Mouse (Mus musculus) liver, embryonic 15.5 days (tissue): ENCODE data around the gene S100a8. TPM values are rescaled to one million over a fixed set of nuclear protein-coding genes. Genes with fewer than 3 reads are reported as not detected.

Experiments used
- ATAC-seq: fragments of 200-750 bp; cut with Nextera tagmentation; 2 replicates; pipeline ENCODE4 v1.8.0; 2017; ENCODE audit warnings: moderate number of reproducible peaks, mild to moderate bottlenecking, moderate library complexity; ENCODE audit not compliant: insufficient read depth
- H3K27ac ChIP-seq: fragments of 300-500 bp; sonication (generic); replicated peaks from 2 replicates; pipeline ENCODE4 v1.5.1; 2015; ENCODE audit warnings: mild to moderate bottlenecking, inconsistent platforms
- H3K27me3 ChIP-seq: fragments of 300-500 bp; sonication (generic); 2 replicates; pipeline ENCODE4 v1.6.1; 2015; ENCODE audit warnings: mild to moderate bottlenecking, inconsistent platforms
- H3K36me3 ChIP-seq: fragments of 300-500 bp; sonication (generic); replicated peaks from 2 replicates; pipeline ENCODE4 v1.6.1; 2015; ENCODE audit warnings: moderate library complexity, mild to moderate bottlenecking, inconsistent platforms
- H3K4me1 ChIP-seq: fragments of 300-500 bp; sonication (generic); replicated peaks from 2 replicates; pipeline ENCODE4 v1.6.1; 2015; ENCODE audit warnings: inconsistent platforms
- H3K4me2 ChIP-seq: fragments of 300-500 bp; sonication (generic); 2 replicates; pipeline ENCODE4 v1.6.1; 2015; ENCODE audit warnings: moderate library complexity, mild to moderate bottlenecking, inconsistent platforms
- H3K4me3 ChIP-seq: fragments of 300-500 bp; sonication (generic); replicated peaks from 2 replicates; pipeline ENCODE4 v1.5.1; 2015; ENCODE audit warnings: mild to moderate bottlenecking, inconsistent platforms
- H3K9ac ChIP-seq: fragments of 300-500 bp; sonication (generic); 2 replicates; pipeline ENCODE4 v1.6.1; 2015; ENCODE audit warnings: moderate library complexity, mild to moderate bottlenecking, inconsistent platforms
- H3K9me3 ChIP-seq: fragments of 300-500 bp; sonication (generic); replicated peaks from 2 replicates; pipeline ENCODE4 v1.6.1; 2016; ENCODE audit warnings: inconsistent platforms
- WGBS: fragments of 180-500 bp; shearing (Covaris S2); methylation state at CpG from one replicate; pipeline ENCODE4 v1.1.7; 2015; ENCODE audit warnings: mixed read lengths; ENCODE audit not compliant: insufficient replicate concordance; 5-methylcytosine and 5-hydroxymethylcytosine counted together
- polyA plus RNA-seq: library from polyadenylated mRNA; unstranded; fragments of >200 nt; fragmentation: Nextera tagmentation; extraction: Ambion mirVana; gene quantifications from 2 replicates; pipeline ENCODE4 v1.2.1, GENCODE M21; 2015

The S100a8 gene
- polyA plus RNA-seq = 1,899 and 2,323 TPM in 2 replicates

GRCm38 (mm10) chr3:90668846-90669245 lies at the start of gene S100a8:
TSS of gene S100a8 (plus strand) at chr3:90668978.
- peak within 1 kb of the TSS; percentile 20 for H3K4me3 ChIP-seq
- 41% methylated on average over 8 of the region's 8 CpGs for WGBS
- H3K9ac ChIP-seq = no peak within 1 kb of the TSS
- no peaks in the 10 kb centered on the region for H3K9me3 ChIP-seq
- peak; percentile 37; the same call in 1 of the 2 replicates for ATAC-seq
- H3K36me3 ChIP-seq = no peaks in the 10 kb centered on the region
- no peak within 1 kb of the TSS for H3K4me2 ChIP-seq
- no peaks in the 10 kb centered on the region for H3K27me3 ChIP-seq
- no peaks in the 10 kb centered on the region for H3K4me1 ChIP-seq
- H3K27ac ChIP-seq = no peak within 1 kb of the TSS

GRCm38 (mm10) chr3:90621552-90621951 lies 47.2 kb upstream of the S100a8 start:
- Histone ChIP-seq H3K27me3 (no peaks in the 10 kb centered on the region), H3K9me3 (no peaks in the 10 kb centered on the region), H3K4me1 (no peaks in the 10 kb centered on the region), H3K27ac (no peak overlapping the region), H3K4me3 (no peak overlapping the region), H3K9ac (no peak overlapping the region), H3K36me3 (no peaks in the 10 kb centered on the region), H3K4me2 (no peak overlapping the region)
- no peak for ATAC-seq
- WGBS = 35% methylated on average over 7 of the region's 7 CpGs

- Histone ChIP-seq H3K4me1 (peaks cover 3% of the 10 kb centered on the region; the same call in 1 of the 2 replicates), H3K27me3 (no peaks in the 10 kb centered on the region), H3K36me3 (no peaks in the 10 kb centered on the region), H3K9me3 (no peaks in the 10 kb centered on the region), H3K4me2 (no peak overlapping the region), H3K4me3 (no peak overlapping the region), H3K9ac (no peak overlapping the region), H3K27ac (no peak overlapping the region)
- WGBS = 47% methylated on average over 2 of the region's 2 CpGs
- no peak for ATAC-seq
Measured at GRCm38 (mm10) chr3:90623435-90624071, 45.2 kb upstream of the S100a8 start.

- Histone ChIP-seq H3K27ac (no peak overlapping the region), H3K36me3 (no peaks in the 10 kb centered on the region), H3K4me1 (peaks cover 3% of the 10 kb centered on the region; the same call in 1 of the 2 replicates), H3K27me3 (no peaks in the 10 kb centered on the region), H3K4me2 (no peak overlapping the region), H3K9me3 (no peaks in the 10 kb centered on the region), H3K4me3 (no peak overlapping the region), H3K9ac (no peak overlapping the region)
- WGBS = 63% methylated on average over 5 of the region's 5 CpGs
- ATAC-seq = no peak
Measured at GRCm38 (mm10) chr3:90625496-90625895, 43.3 kb upstream of the S100a8 start.

GRCm38 (mm10) chr3:90626266-90627021 lies 42.3 kb upstream of the S100a8 start:
- Histone ChIP-seq H3K4me2 (no peak overlapping the region), H3K4me3 (no peak overlapping the region), H3K9ac (no peak overlapping the region), H3K4me1 (peaks cover 3% of the 10 kb centered on the region; the same call in 1 of the 2 replicates), H3K36me3 (no peaks in the 10 kb centered on the region), H3K9me3 (no peaks in the 10 kb centered on the region), H3K27me3 (no peaks in the 10 kb centered on the region), H3K27ac (no peak overlapping the region)
- WGBS = 50% methylated on average over 9 of the region's 9 CpGs
- ATAC-seq = no peak

GRCm38 (mm10) chr3:90627366-90627765 lies 41.4 kb upstream of the S100a8 start:
- H3K9ac ChIP-seq = no peak overlapping the region
- H3K36me3 ChIP-seq = no peaks in the 10 kb centered on the region
- H3K27ac ChIP-seq = no peak overlapping the region
- no peak for ATAC-seq
- WGBS = 61% methylated on average over 5 of the region's 5 CpGs
- peaks cover 3% of the 10 kb centered on the region; the same call in 1 of the 2 replicates for H3K4me1 ChIP-seq
- H3K4me2 ChIP-seq = no peak overlapping the region
- H3K27me3 ChIP-seq = no peaks in the 10 kb centered on the region
- no peaks in the 10 kb centered on the region for H3K9me3 ChIP-seq
- no peak overlapping the region for H3K4me3 ChIP-seq

- no peak overlapping the region for H3K9ac ChIP-seq
Measured at GRCm38 (mm10) chr3:90627807-90628206, 41.0 kb upstream of the S100a8 start.

GRCm38 (mm10) chr3:90629298-90629697 lies 39.5 kb upstream of the S100a8 start:
- H3K4me2 ChIP-seq = no peak overlapping the region
- no peak overlapping the region for H3K27ac ChIP-seq
- H3K9ac ChIP-seq = no peak overlapping the region
- peaks cover 3% of the 10 kb centered on the region; the same call in 1 of the 2 replicates for H3K4me1 ChIP-seq
- no peaks in the 10 kb centered on the region for H3K27me3 ChIP-seq
- WGBS = 56% methylated on average over 2 of the region's 2 CpGs
- H3K9me3 ChIP-seq = no peaks in the 10 kb centered on the region
- no peaks in the 10 kb centered on the region for H3K36me3 ChIP-seq
- ATAC-seq = no peak
- no peak overlapping the region for H3K4me3 ChIP-seq

More at GRCm38 (mm10) chr3:90627807-90628206, 41.0 kb upstream of the S100a8 start:
- H3K27ac ChIP-seq = no peak overlapping the region
- 45% methylated on average over 4 of the region's 4 CpGs for WGBS
- H3K4me3 ChIP-seq = no peak overlapping the region
- ATAC-seq = no peak
- H3K27me3 ChIP-seq = no peaks in the 10 kb centered on the region
- H3K9me3 ChIP-seq = no peaks in the 10 kb centered on the region
- H3K4me1 ChIP-seq = peaks cover 3% of the 10 kb centered on the region; the same call in 1 of the 2 replicates
- H3K36me3 ChIP-seq = no peaks in the 10 kb centered on the region
- no peak overlapping the region for H3K4me2 ChIP-seq

GRCm38 (mm10) chr3:90631984-90632383 lies 36.8 kb upstream of the S100a8 start:
- no peak overlapping the region for H3K4me2 ChIP-seq
- no peaks in the 10 kb centered on the region for H3K36me3 ChIP-seq
- no peak overlapping the region for H3K27ac ChIP-seq
- H3K27me3 ChIP-seq = no peaks in the 10 kb centered on the region
- no peak overlapping the region for H3K9ac ChIP-seq
- peaks cover 3% of the 10 kb centered on the region; the same call in 1 of the 2 replicates for H3K4me1 ChIP-seq
- H3K9me3 ChIP-seq = no peaks in the 10 kb centered on the region
- no peak for ATAC-seq
- WGBS = 46% methylated on average over 2 of the region's 2 CpGs
- no peak overlapping the region for H3K4me3 ChIP-seq

- H3K36me3 ChIP-seq = no peaks in the 10 kb centered on the region
- ATAC-seq = no peak
- H3K9ac ChIP-seq = no peak overlapping the region
- no peaks in the 10 kb centered on the region for H3K4me1 ChIP-seq
- H3K9me3 ChIP-seq = no peaks in the 10 kb centered on the region
- H3K27me3 ChIP-seq = no peaks in the 10 kb centered on the region
- H3K4me3 ChIP-seq = no peak overlapping the region
- H3K4me2 ChIP-seq = no peak overlapping the region
- WGBS = 47% methylated on average over 1 of the region's 1 CpGs
- no peak overlapping the region for H3K27ac ChIP-seq
Measured at GRCm38 (mm10) chr3:90638511-90639275, 30.1 kb upstream of the S100a8 start.
